Comparison of ENCODE assay signal across 8 mouse cellular contexts in genomic region chr13:45577784-45578183, GRCm38 (mm10).
DNase-seq lines count a peak whose midpoint lies in the region; ATAC-seq lines count a peak whose summit lies in the region.

No protein-coding gene starts in this region.

- ATAC-seq in hindbrain, embryonic 16.5 days, result no peak
- no peak for ATAC-seq in activated CD4-positive, CD25-positive, alpha-beta regulatory T cell, adult 4 months
- no peak for ATAC-seq in forebrain, embryonic 16.5 days

- no peaks in the 10 kb centered on the region for H3K9me3 ChIP-seq in hindbrain, embryonic 10.5 days
- H3K9me3 ChIP-seq in hindbrain, embryonic 16.5 days (ENCODE audit: control insufficient read depth, low read length), result no peaks in the 10 kb centered on the region
- H3K9me3 ChIP-seq in forebrain, embryonic 16.5 days (ENCODE audit: control insufficient read depth, low read length), result no peaks in the 10 kb centered on the region

- peak; percentile 13 for DNase-seq in hindbrain, embryonic 10.5 days (ENCODE audit: low spot score)
- DNase-seq in NIH3T3 (ENCODE audit: low read depth), result peak; percentile 59
- peak; percentile 33 to 44 for DNase-seq in heart, adult 9 months (ENCODE audit: low spot score in 2 of 2)
- DNase-seq in kidney, postnatal 10 days, result peak; percentile 86
- no peak for DNase-seq in thymus, adult 18-20 months

- no peaks in the 10 kb centered on the region for H3K27me3 ChIP-seq in hindbrain, embryonic 10.5 days (ENCODE audit: insufficient read depth, poor library complexity, severe bottlenecking)
- no peaks in the 10 kb centered on the region for H3K27me3 ChIP-seq in hindbrain, embryonic 16.5 days (replicated peaks; ENCODE audit: control insufficient read depth, insufficient read depth, low read length)
- no peaks in the 10 kb centered on the region for H3K27me3 ChIP-seq in forebrain, embryonic 16.5 days (replicated peaks; ENCODE audit: control insufficient read depth, insufficient read depth, low read length)

- H3K4me2 ChIP-seq in hindbrain, embryonic 16.5 days (ENCODE audit: low read length), result no peak overlapping the region
- H3K4me2 ChIP-seq in forebrain, embryonic 16.5 days (ENCODE audit: low read length), result no peak overlapping the region

- peaks cover 25% of the 10 kb centered on the region for H3K4me1 ChIP-seq in hindbrain, embryonic 10.5 days (replicated peaks)
- peaks cover 7% of the 10 kb centered on the region for H3K4me1 ChIP-seq in hindbrain, embryonic 16.5 days (ENCODE audit: control insufficient read depth, insufficient read depth, low read depth, low read length)
- no peaks in the 10 kb centered on the region for H3K4me1 ChIP-seq in forebrain, embryonic 16.5 days (replicated peaks; ENCODE audit: control insufficient read depth, insufficient read depth, low read length)

- H3K4me3 ChIP-seq in hindbrain, embryonic 10.5 days, result no peak overlapping the region
- H3K4me3 ChIP-seq in hindbrain, embryonic 16.5 days (ENCODE audit: low read length), result no peak overlapping the region
- H3K4me3 ChIP-seq in forebrain, embryonic 16.5 days (replicated peaks; ENCODE audit: low read length), result no peak overlapping the region

- H3K36me3 ChIP-seq in hindbrain, embryonic 10.5 days, result no peaks in the 10 kb centered on the region
- H3K36me3 ChIP-seq in hindbrain, embryonic 16.5 days (ENCODE audit: control insufficient read depth, insufficient read depth, low read length), result no peaks in the 10 kb centered on the region
- H3K36me3 ChIP-seq in forebrain, embryonic 16.5 days (ENCODE audit: control insufficient read depth, insufficient read depth), result no peaks in the 10 kb centered on the region

- WGBS in hindbrain, embryonic 10.5 days, result 54% methylated on average over 2 of the region's 2 CpGs
- 32% methylated on average over 2 of the region's 2 CpGs for WGBS in hindbrain, embryonic 16.5 days
- 63% methylated on average over 2 of the region's 2 CpGs for WGBS in forebrain, embryonic 16.5 days

- H3K9ac ChIP-seq in hindbrain, embryonic 16.5 days (ENCODE audit: low read depth, low read length), result no peak overlapping the region
- no peak overlapping the region for H3K9ac ChIP-seq in forebrain, embryonic 16.5 days (replicated peaks; ENCODE audit: low read depth, low read length)

- H3K27ac ChIP-seq in hindbrain, embryonic 10.5 days, result no peak overlapping the region
- H3K27ac ChIP-seq in hindbrain, embryonic 16.5 days (ENCODE audit: low read depth, low read length), result no peak overlapping the region
- H3K27ac ChIP-seq in forebrain, embryonic 16.5 days (ENCODE audit: low read length), result no peak overlapping the region

Comparison
In these comparisons a context has a peak if more than half of its experiments do, and no peak if none do; other contexts are left out.
1. DNase-seq: peak in hindbrain, embryonic 10.5 days (single experiment), NIH3T3 (single experiment), heart, adult 9 months (2 of 2) and kidney, postnatal 10 days (single experiment); none in thymus, adult 18-20 months (0 of 2).